Mouse (Mus musculus): Measurements from ENCODE around the gene Fam20b. TPM values are rescaled to one million over a fixed set of nuclear protein-coding genes. Genes with fewer than 3 reads are reported as not detected.

Gene Fam20b
- polyA plus RNA-seq, 2 experiments, result 7.5 to 9.9 TPM

DNA sequence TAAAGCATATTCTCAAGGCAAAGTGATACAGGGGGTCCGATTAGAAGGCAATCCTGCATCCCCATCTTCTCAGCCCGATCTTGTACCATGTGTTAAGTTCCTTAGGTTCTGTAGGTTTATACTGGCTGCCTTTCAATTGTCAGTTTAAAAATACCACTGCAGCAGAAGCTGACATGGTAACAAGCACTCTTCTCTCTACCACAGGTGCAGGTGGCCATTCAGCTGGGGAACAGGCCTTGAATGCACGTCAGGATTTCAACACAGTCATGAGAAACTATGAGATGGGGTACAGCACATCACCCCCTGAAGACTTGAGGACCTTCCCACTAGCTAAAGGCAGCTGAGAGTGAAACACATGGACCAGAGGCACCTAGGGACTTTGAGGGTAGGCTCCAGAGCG, 15.4 kb downstream of the Fam20b start:
- no peak overlapping the region for H3K27ac ChIP-seq
- H3K27me3 ChIP-seq (ENCODE audit: control insufficient read depth, insufficient read depth, low read length), result no peaks in the 10 kb centered on the region
- no peak for TF ChIP-seq CTCF (IDR thresholded peaks at IDR 0.05; ENCODE audit: low read depth)
- TF ChIP-seq EP300 (IDR thresholded peaks at IDR 0.05; ENCODE audit: low read depth), result no peak
- DNase-seq (ENCODE audit: low read depth in 3 of 3, low spot score in 3 of 3) (no peak), ATAC-seq (ENCODE audit: insufficient read depth) (no peak)
- 71% methylated on average over 4 of the region's 4 CpGs for WGBS (ENCODE audit: insufficient replicate concordance)
- H3K4me1 ChIP-seq (replicated peaks; ENCODE audit: control insufficient read depth in 2 of 2, insufficient read depth in 2 of 2, low read length in 1 of 2), result peaks cover 3 to 4% of the 10 kb centered on the region in 2 experiments; a peak in 1 of 4 replicates
- H3K36me3 ChIP-seq (replicated peaks; ENCODE audit: control insufficient read depth, insufficient read depth, low read depth), result peaks cover 11% of the 10 kb centered on the region
- no peak overlapping the region for H3K4me3 ChIP-seq (ENCODE audit: insufficient read depth in 1 of 2, low read depth in 2 of 2, low read length in 2 of 2)
- no peaks in the 10 kb centered on the region for H3K9me3 ChIP-seq (ENCODE audit: control insufficient read depth, low read length)
- no peak overlapping the region for H3K9ac ChIP-seq (replicated peaks)
- H3K4me2 ChIP-seq (ENCODE audit: low read depth), result no peak overlapping the region

DNA sequence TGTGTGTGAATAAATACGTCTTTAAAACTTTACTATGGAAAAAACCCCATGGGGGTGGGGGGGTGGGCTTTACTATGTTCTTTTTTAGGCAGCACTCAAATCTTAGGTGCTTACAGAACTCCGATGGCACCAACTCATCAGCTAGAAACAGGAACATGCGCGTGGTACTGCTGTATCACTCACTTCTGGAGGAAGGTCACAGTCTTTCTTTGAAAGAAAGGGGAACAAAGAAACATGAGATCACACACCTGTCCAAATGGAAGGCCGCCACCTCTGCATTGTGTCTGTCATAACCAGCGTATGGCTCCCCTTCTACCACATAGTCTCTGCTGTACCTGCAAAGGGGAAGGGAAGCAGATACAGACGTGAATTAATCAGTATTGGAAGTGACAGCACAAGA, 16.7 kb downstream of the Fam20b start:
- DNase-seq (ENCODE audit: low read depth in 3 of 3, low spot score in 3 of 3) (no peak), ATAC-seq (ENCODE audit: insufficient read depth) (no peak)
- WGBS (ENCODE audit: insufficient replicate concordance), result 86% methylated on average over 7 of the region's 7 CpGs
- H3K36me3 ChIP-seq (replicated peaks; ENCODE audit: control insufficient read depth, insufficient read depth, low read depth), result peaks cover 16% of the 10 kb centered on the region
- no peak overlapping the region for H3K9ac ChIP-seq (replicated peaks)
- no peaks in the 10 kb centered on the region for H3K27me3 ChIP-seq (ENCODE audit: control insufficient read depth, insufficient read depth, low read length)
- TF ChIP-seq EP300 (IDR thresholded peaks at IDR 0.05; ENCODE audit: low read depth) (no peak), CTCF (IDR thresholded peaks at IDR 0.05; ENCODE audit: low read depth) (no peak)
- peaks cover 3 to 4% of the 10 kb centered on the region in 2 experiments; a peak in 1 of 4 replicates for H3K4me1 ChIP-seq (replicated peaks; ENCODE audit: control insufficient read depth in 2 of 2, insufficient read depth in 2 of 2, low read length in 1 of 2)
- H3K27ac ChIP-seq, result no peak overlapping the region
- no peak overlapping the region for H3K4me3 ChIP-seq (ENCODE audit: insufficient read depth in 1 of 2, low read depth in 2 of 2, low read length in 2 of 2)
- no peak overlapping the region for H3K4me2 ChIP-seq (ENCODE audit: low read depth)
- no peaks in the 10 kb centered on the region for H3K9me3 ChIP-seq (ENCODE audit: control insufficient read depth, low read length)

DNA sequence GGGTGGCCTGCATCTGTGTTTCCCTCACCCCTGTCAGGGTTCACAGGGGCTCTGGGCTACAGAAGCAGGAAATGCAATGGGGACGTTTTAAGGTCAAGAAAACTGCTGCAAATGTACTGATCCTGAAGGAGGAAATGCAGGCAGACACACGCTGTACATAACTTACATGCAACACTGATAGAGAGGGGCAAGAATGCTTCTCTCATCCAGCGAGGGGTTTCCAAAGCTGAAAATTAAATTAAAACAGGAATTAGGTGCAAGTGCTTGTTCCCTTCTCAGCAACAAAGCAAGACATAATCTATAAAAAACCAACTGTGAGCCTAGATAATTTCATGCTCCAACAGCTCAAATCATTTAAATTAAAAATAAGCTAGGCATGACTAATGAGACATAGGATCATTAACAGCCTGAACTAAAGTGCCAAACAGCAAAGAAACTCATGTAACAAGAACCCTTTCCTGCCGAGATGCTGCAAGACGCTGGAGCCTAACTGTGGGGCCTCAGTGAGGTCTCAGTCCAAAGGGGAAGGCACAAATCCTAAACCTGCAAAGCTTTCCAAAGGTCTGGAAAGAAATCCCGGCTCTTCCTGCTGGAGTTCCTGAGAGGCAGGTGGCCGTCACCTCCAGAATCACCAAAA, 32.7 kb downstream of the Fam20b start:
- Histone ChIP-seq H3K36me3 (replicated peaks; ENCODE audit: control insufficient read depth, insufficient read depth, low read depth) (peaks cover 16% of the 10 kb centered on the region), H3K9me3 (ENCODE audit: control insufficient read depth, low read length) (no peaks in the 10 kb centered on the region), H3K9ac (replicated peaks) (no peak overlapping the region), H3K27ac (no peak overlapping the region), H3K4me1 (replicated peaks; ENCODE audit: control insufficient read depth in 2 of 2, insufficient read depth in 2 of 2, low read length in 1 of 2) (no peaks in the 10 kb centered on the region), H3K4me3 (ENCODE audit: insufficient read depth in 1 of 2, low read depth in 2 of 2, low read length in 2 of 2) (no peak overlapping the region), H3K27me3 (ENCODE audit: control insufficient read depth, insufficient read depth, low read length) (no peaks in the 10 kb centered on the region), H3K4me2 (ENCODE audit: low read depth) (no peak overlapping the region)
- TF ChIP-seq CTCF (IDR thresholded peaks at IDR 0.05; ENCODE audit: low read depth) (no peak), EP300 (IDR thresholded peaks at IDR 0.05; ENCODE audit: low read depth) (no peak)
- no peak for DNase-seq (ENCODE audit: low read depth in 3 of 3, low spot score in 3 of 3)
- no peak for ATAC-seq (ENCODE audit: insufficient read depth)
- 65% methylated on average over 7 of the region's 7 CpGs for WGBS (ENCODE audit: insufficient replicate concordance)

DNA sequence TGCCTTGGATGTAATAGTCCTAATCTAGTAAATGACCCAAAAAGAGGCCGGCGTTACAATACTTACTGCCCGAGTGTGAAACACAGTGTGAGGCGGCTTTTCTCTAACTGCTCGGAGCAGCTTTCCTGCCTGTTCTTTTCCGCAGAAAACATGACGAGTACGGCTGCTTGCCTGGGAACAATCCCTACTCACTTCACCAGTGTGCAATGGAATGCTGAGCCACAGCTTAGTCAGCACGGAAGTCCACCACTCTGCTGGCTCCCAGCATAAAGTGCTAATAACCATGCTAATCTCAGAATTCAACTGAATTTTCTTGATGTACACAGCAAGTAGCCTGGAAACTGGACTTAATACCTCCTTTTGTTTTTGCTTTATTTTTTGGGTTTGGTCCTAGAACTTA, 39.3 kb downstream of the Fam20b start:
- H3K36me3 ChIP-seq (replicated peaks; ENCODE audit: control insufficient read depth, insufficient read depth, low read depth), result peaks cover 3% of the 10 kb centered on the region; the same call in 1 of the 2 replicates
- peaks cover 0 to 2% of the 10 kb centered on the region in 2 experiments; a peak in 2 of 4 replicates for H3K4me1 ChIP-seq (replicated peaks; ENCODE audit: control insufficient read depth in 2 of 2, insufficient read depth in 2 of 2, low read length in 1 of 2)
- H3K9me3 ChIP-seq (ENCODE audit: control insufficient read depth, low read length), result no peaks in the 10 kb centered on the region
- no peak overlapping the region for H3K4me2 ChIP-seq (ENCODE audit: low read depth)
- DNase-seq (ENCODE audit: low read depth in 3 of 3, low spot score in 3 of 3), result no peak
- no peak for TF ChIP-seq EP300 (IDR thresholded peaks at IDR 0.05; ENCODE audit: low read depth)
- no peak for ATAC-seq (ENCODE audit: insufficient read depth)
- H3K9ac ChIP-seq (replicated peaks), result no peak overlapping the region
- no peaks in the 10 kb centered on the region for H3K27me3 ChIP-seq (ENCODE audit: control insufficient read depth, insufficient read depth, low read length)
- no peak overlapping the region for H3K27ac ChIP-seq
- H3K4me3 ChIP-seq (ENCODE audit: insufficient read depth in 1 of 2, low read depth in 2 of 2, low read length in 2 of 2), result no peak overlapping the region
- WGBS (ENCODE audit: insufficient replicate concordance), result 83% methylated on average over 9 of the region's 9 CpGs

DNA sequence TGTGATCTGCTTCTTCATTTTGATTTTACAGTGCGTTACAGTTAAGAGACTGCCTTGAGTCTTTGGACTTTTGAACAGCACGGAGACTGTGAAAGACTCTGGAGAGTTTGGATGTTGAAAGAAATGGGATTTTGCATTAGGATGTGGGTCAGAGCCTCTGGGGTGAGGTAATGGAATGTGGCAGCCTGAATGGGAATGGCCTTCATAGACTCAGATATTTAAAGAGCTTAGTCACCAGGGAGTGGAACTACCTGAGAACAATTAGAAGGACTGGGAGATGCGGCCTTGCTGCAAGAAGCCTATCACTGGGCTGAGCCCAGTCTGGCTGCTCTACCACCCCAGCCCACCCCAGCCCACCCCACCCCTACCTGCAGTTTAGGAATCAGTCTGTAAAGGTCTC, 41.7 kb downstream of the Fam20b start:
- peaks cover 0 to 3% of the 10 kb centered on the region in 2 experiments; a peak in 2 of 4 replicates for H3K4me1 ChIP-seq (replicated peaks; ENCODE audit: control insufficient read depth in 2 of 2, insufficient read depth in 2 of 2, low read length in 1 of 2)
- H3K9ac ChIP-seq (replicated peaks), result no peak overlapping the region
- no peaks in the 10 kb centered on the region for H3K27me3 ChIP-seq (ENCODE audit: control insufficient read depth, insufficient read depth, low read length)
- H3K4me2 ChIP-seq (ENCODE audit: low read depth), result no peak overlapping the region
- DNase-seq (ENCODE audit: low read depth in 3 of 3, low spot score in 3 of 3) (no peak), ATAC-seq (ENCODE audit: insufficient read depth) (no peak)
- WGBS (ENCODE audit: insufficient replicate concordance), result 80% methylated on average over 3 of the region's 3 CpGs
- H3K36me3 ChIP-seq (replicated peaks; ENCODE audit: control insufficient read depth, insufficient read depth, low read depth), result 0 out of 2 replicates have a peak, but pooled peaks cover 2% of the 10 kb centered on the region
- no peak overlapping the region for H3K27ac ChIP-seq
- no peak overlapping the region for H3K4me3 ChIP-seq (ENCODE audit: insufficient read depth in 1 of 2, low read depth in 2 of 2, low read length in 2 of 2)
- TF ChIP-seq EP300 (IDR thresholded peaks at IDR 0.05; ENCODE audit: low read depth) (no peak), CTCF (IDR thresholded peaks at IDR 0.05; ENCODE audit: low read depth) (no peak)
- no peaks in the 10 kb centered on the region for H3K9me3 ChIP-seq (ENCODE audit: control insufficient read depth, low read length)

All from liver, embryonic 14.5 days (tissue).